Mouse (Mus musculus) forebrain, postnatal 0 days (tissue): ENCODE measurements around the gene Zcchc2. TPM values are rescaled to one million over a fixed set of nuclear protein-coding genes. Genes with fewer than 3 reads are reported as not detected.
A peak's percentile ranks its signal among the peaks of the same experiment; 100 is the strongest.

ENCODE experiments used
- ATAC-seq: fragments of 200-750 bp; cut with Nextera tagmentation; 2 replicates; pipeline ENCODE4 v1.8.0; 2017; ENCODE audit warnings: mild to moderate bottlenecking, moderate library complexity
- DNase-seq: peaks from one replicate; pipeline ENCODE4 v3.0.0-alpha.2; 2015
- H3K27ac ChIP-seq: fragments of 300-500 bp; sonication (generic); 2 replicates; pipeline ENCODE4 v1.5.1; 2014; ENCODE audit warnings: low read depth, mild to moderate bottlenecking, antibody characterized with exemption, low read length, moderate library complexity, mixed read lengths
- H3K27me3 ChIP-seq: fragments of 300-500 bp; sonication (generic); 2 replicates; pipeline ENCODE4 v1.6.1; 2014; ENCODE audit warnings: mild to moderate bottlenecking, low read length, mixed read lengths; ENCODE audit not compliant: insufficient read depth
- H3K36me3 ChIP-seq: fragments of 300-500 bp; sonication (generic); 2 replicates; pipeline ENCODE4 v1.6.1; 2014; ENCODE audit warnings: mild to moderate bottlenecking, moderate library complexity; ENCODE audit not compliant: insufficient read depth
- H3K4me1 ChIP-seq: fragments of 300-500 bp; sonication (generic); 2 replicates; pipeline ENCODE4 v1.6.1; 2014; ENCODE audit warnings: antibody characterized with exemption; ENCODE audit not compliant: insufficient read depth
- H3K4me2 ChIP-seq: fragments of 300-500 bp; sonication (generic); 2 replicates; pipeline ENCODE4 v1.6.1; 2014; ENCODE audit warnings: low read depth, mild to moderate bottlenecking, moderate library complexity
- H3K4me3 ChIP-seq: fragments of 300-500 bp; sonication (generic); 2 replicates; pipeline ENCODE4 v1.5.1; 2014; ENCODE audit warnings: low read depth, low read length, mixed read lengths
- H3K9ac ChIP-seq: fragments of 300-500 bp; sonication (generic); 2 replicates; pipeline ENCODE4 v1.6.1; 2014; ENCODE audit warnings: mild to moderate bottlenecking
- H3K9me3 ChIP-seq: fragments of 300-500 bp; sonication (generic); 2 replicates; pipeline ENCODE4 v1.6.1; 2016; ENCODE audit warnings: low read length
- CTCF ChIP-seq: sonication (generic); IDR thresholded peaks from 2 replicates; pipeline ENCODE4 v1.5.1; 2016; ENCODE audit warnings: antibody characterized with exemption, control low read depth, low read depth
- WGBS: fragments of 180-500 bp; shearing (Covaris S2); extraction: QIAGEN DNeasy Blood & Tissue Kit; methylation state at CpG from one replicate; pipeline ENCODE4 v1.1.7; 2014; 5-methylcytosine and 5-hydroxymethylcytosine counted together
- polyA plus RNA-seq: library from polyadenylated mRNA; unstranded; fragments of >200 nt; fragmentation: Nextera tagmentation; extraction: Ambion mirVana; gene quantifications from 2 replicates; pipeline ENCODE4 v1.2.1, GENCODE M21; 2015
- total RNA-seq: library from RNA; depleted of rRNA; stranded (reverse); fragments of >200 nt; gene quantifications from 2 replicates; pipeline ENCODE4 v1.2.3, GENCODE M21; 2014

The Zcchc2 gene
- total and polyA plus RNA-seq, 2 experiments from 2014 or later, result 2.0 to 14.2 TPM

DNA sequence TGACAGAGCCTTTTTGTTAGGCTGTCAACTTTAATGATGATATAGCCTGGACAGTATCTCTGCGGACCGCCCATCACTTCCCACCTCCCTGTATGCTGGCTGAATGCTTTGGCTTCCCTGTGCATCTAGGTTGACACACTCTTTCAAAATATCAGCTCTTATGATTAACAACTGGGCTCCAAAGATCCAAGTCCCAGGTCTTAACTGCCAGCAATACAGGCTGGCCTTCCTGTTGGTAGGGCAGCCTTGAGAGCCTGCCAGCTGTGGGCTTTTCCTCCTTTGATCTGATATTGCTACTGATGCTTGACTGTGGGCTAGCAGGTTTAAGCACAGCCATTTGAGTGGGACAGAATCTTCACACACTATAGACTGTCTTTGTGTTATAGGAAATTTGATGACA lies 74.5 kb downstream of the Zcchc2 start:
- DNase-seq, result no peak
- WGBS, result 78% methylated on average over 2 of the region's 2 CpGs
- TF ChIP-seq CTCF, result no peak
- H3K27me3 ChIP-seq, result no peaks in the 10 kb centered on the region
- H3K4me3 ChIP-seq, result no peak overlapping the region
- no peaks in the 10 kb centered on the region for H3K4me1 ChIP-seq
- no peaks in the 10 kb centered on the region for H3K9me3 ChIP-seq
- no peak overlapping the region for H3K4me2 ChIP-seq
- no peak overlapping the region for H3K27ac ChIP-seq
- no peak for ATAC-seq
- no peaks in the 10 kb centered on the region for H3K36me3 ChIP-seq
- H3K9ac ChIP-seq, result no peak overlapping the region

DNA sequence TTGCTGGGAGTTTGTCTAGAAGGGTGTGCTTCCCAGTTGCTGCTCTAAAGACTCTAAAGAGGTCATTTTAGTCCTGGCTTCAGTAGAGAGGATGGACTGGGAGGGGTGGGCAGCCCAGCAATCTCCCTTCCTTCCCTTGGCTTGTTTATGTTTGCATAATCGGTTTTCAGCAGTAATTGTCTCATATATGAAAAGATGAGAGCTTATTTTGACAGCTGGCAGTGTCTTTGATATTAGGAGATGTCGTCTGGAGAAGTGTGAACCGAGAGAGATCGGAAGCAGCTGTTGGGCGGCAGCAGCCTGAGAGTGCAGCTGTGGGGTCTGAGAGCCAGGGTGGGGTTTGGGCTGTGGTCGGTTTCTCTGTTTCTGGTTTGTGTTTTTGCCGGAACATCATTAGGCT lies 75.5 kb downstream of the Zcchc2 start:
- Histone ChIP-seq H3K9me3 (no peaks in the 10 kb centered on the region), H3K27ac (no peak overlapping the region), H3K4me1 (no peaks in the 10 kb centered on the region), H3K9ac (no peak overlapping the region), H3K4me2 (no peak overlapping the region), H3K27me3 (no peaks in the 10 kb centered on the region), H3K4me3 (no peak overlapping the region), H3K36me3 (no peaks in the 10 kb centered on the region)
- no peak for DNase-seq
- WGBS, result 35% methylated on average over 7 of the region's 7 CpGs
- no peak for ATAC-seq
- no peak for TF ChIP-seq CTCF

DNA sequence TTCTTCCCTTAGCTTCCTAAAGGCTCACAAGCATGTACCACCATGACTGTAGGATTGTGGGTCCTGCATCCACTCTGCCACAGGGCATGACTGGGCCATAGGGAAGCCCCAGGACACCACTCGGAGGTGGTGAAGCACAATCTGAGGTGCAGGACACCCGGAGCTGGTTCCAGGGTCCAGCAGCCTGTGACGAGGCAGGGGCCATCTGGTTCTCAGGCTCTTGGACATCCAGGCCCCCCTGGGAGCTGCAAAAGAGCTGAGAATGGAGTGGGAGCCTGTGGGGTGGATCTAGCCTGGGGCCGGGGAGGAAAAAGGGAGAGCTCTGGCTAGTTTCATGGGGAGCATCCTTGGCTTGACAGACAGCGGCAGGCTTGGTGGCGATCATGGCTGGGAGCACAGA lies 77.1 kb downstream of the Zcchc2 start:
- Histone ChIP-seq H3K4me1 (no peaks in the 10 kb centered on the region), H3K9ac (no peak overlapping the region), H3K36me3 (no peaks in the 10 kb centered on the region), H3K4me2 (no peak overlapping the region), H3K9me3 (no peaks in the 10 kb centered on the region), H3K27ac (no peak overlapping the region), H3K27me3 (no peaks in the 10 kb centered on the region), H3K4me3 (no peak overlapping the region)
- no peak for TF ChIP-seq CTCF
- WGBS, result 89% methylated on average over 6 of the region's 6 CpGs
- DNase-seq (no peak), ATAC-seq (no peak)

DNA sequence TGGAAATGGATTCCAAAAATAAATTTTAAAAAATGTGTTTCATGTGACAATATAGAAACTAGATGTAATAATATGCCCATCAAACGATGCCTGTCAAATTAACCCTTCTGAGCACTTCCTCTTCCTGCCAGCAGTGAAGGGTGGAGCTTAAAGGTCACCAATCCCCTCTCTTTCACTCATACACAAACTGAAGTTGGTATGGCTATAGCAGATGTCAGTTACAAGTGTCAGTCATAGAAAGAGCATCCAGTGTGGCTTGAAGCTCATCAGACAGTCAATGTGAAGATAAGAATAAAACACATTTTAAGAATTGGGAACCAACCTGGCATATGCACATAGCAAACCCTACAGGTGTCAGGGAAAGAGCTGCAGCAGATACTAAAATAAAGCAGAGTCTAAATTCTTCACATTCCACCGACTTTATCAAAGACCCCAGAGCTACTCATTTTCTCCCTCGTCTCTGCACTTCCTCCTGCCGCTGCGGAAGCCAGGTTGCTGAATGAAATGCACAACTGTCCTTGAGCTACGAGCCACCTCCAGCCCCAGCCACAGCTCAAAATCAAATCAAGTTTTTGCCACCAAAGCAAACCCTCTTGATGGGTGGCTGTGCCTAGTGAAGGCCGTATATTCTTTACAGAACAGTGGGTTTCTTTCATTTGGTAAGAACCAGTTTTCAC lies 79.8 kb downstream of the Zcchc2 start:
- Histone ChIP-seq H3K27ac (no peak overlapping the region), H3K4me2 (no peak overlapping the region), H3K27me3 (no peaks in the 10 kb centered on the region), H3K36me3 (no peaks in the 10 kb centered on the region), H3K4me1 (no peaks in the 10 kb centered on the region), H3K9ac (no peak overlapping the region), H3K9me3 (no peaks in the 10 kb centered on the region), H3K4me3 (no peak overlapping the region)
- ATAC-seq (no peak), DNase-seq (no peak)
- WGBS, result 79% methylated on average over 7 of the region's 7 CpGs
- no peak for TF ChIP-seq CTCF

DNA sequence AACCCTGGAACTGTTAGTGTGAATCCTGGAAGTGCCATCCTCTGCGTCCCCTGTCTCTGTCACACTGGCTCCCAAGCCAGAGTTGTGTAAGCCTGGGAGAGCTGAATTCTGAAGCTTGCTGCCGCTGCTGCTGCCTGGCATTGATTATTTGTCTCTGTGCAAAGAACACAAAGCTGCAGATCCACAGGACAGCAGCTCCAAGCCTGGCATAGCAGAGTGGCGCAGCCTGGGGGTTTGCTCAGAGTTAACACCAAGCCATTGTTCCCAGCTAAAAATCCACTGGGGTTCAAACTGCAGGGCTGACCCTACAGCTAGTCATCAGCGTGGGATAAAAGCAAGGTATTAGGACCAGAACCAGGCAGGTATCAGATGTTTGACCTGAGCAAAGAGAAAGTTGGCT lies 80.6 kb downstream of the Zcchc2 start:
- Histone ChIP-seq H3K9me3 (no peaks in the 10 kb centered on the region), H3K4me3 (no peak overlapping the region), H3K9ac (no peak overlapping the region), H3K4me1 (no peaks in the 10 kb centered on the region), H3K27ac (no peak overlapping the region), H3K36me3 (no peaks in the 10 kb centered on the region), H3K27me3 (no peaks in the 10 kb centered on the region), H3K4me2 (no peak overlapping the region)
- TF ChIP-seq CTCF, result no peak
- DNase-seq, result no peak
- ATAC-seq, result no peak
- WGBS, result 57% methylated on average over 4 of the region's 4 CpGs

DNA sequence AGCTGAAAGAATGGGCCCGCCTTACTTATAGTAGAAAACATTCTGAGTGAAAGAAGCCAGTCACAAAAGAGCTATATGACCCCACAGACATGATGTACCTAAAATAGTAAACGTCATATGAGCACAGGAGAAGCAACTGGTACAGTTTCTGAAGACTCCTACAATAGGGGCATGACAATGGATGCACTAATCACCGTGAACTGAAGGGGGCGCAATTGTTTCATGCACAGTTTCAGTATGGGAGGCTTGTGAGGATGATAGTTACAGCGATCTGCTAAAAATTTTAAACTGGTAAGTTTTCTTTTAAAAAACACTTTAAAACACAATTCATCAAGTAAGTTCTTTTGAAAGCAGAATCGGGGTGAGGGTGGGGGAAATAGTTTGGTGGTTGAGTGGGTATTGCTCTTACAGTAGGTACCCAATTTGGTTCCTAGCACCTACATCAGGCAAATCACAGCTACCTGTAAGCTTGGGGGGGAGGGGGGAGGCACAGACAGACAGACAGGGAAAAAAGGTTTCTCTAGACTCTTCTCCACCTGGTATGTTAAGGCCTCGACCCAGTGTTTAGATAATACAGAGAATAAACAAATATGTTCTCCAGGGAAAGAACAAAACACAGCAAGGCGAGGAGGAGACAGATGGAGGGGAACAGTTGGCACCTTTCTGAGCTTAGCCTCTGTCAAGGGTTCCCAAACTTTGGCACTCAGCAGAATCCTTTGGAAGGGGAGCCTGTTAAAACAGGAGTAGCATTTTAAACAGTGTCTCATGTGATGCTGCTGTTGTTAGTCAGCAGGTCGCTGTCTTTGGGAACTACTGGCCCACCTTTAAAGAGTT lies 81.2 kb downstream of the Zcchc2 start:
- Histone ChIP-seq H3K4me3 (peak overlapping the region; percentile 17; the same call in 1 of the 2 replicates), H3K9ac (no peak overlapping the region), H3K36me3 (no peaks in the 10 kb centered on the region), H3K27me3 (no peaks in the 10 kb centered on the region), H3K9me3 (no peaks in the 10 kb centered on the region), H3K27ac (no peak overlapping the region), H3K4me2 (peak overlapping the region; percentile 43), H3K4me1 (no peaks in the 10 kb centered on the region)
- TF ChIP-seq CTCF, result peak; percentile 96
- peak; percentile 92 for DNase-seq
- WGBS, result 6% methylated on average over 9 of the region's 9 CpGs
- peak; percentile 88 for ATAC-seq

DNA sequence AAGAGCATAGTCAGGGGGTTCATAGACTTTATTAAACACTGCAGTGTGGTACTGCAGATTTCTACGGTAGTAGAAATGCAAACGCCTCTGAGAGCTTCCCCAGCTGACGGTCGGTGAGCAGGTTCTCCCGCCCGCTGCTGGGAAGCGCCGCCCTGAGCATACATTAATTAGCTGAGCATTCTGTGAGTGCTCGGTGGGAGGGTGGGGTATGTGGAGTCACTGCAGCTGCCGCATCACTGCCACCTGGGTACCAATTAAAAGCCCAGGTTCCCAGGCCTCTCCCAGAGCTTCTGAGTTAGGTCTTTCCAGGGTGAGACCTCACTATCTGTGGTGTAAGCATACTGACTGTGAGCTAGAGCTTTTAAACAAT lies 81.8 kb downstream of the Zcchc2 start:
- peak overlapping the region; percentile 6; the same call in 1 of the 2 replicates for H3K9ac ChIP-seq
- DNase-seq, result peak; percentile 57
- TF ChIP-seq CTCF, result no peak

More for the DNA sequence above, 81.8 kb downstream of the Zcchc2 start:
- Histone ChIP-seq H3K27ac (no peak overlapping the region), H3K4me1 (no peaks in the 10 kb centered on the region), H3K9me3 (no peaks in the 10 kb centered on the region), H3K36me3 (no peaks in the 10 kb centered on the region), H3K4me3 (peak overlapping the region; percentile 17), H3K27me3 (no peaks in the 10 kb centered on the region), H3K4me2 (peak overlapping the region; percentile 43)
- peak; percentile 74 for ATAC-seq
- under 1% methylated on average over 10 of the region's 10 CpGs for WGBS
